Mouse (Mus musculus) heart, embryonic 10.5 days (tissue): Measurements from ENCODE around the gene Mark2. TPM values are rescaled to one million over a fixed set of nuclear protein-coding genes. Genes with fewer than 3 reads are reported as not detected.

ENCODE experiments used
- DNase-seq: peaks from one replicate; pipeline ENCODE4 v3.0.0-alpha.2; 2017; ENCODE audit warnings: low spot score
- H3K27ac ChIP-seq: fragments of 300-500 bp; sonication (generic); 2 replicates; pipeline ENCODE4 v1.5.1; 2016; ENCODE audit warnings: mild to moderate bottlenecking
- H3K27me3 ChIP-seq: fragments of 300-500 bp; sonication (generic); 2 replicates; pipeline ENCODE4 v1.6.1; 2016; ENCODE audit warnings: mild to moderate bottlenecking; ENCODE audit not compliant: poor library complexity, insufficient read depth, severe bottlenecking
- H3K36me3 ChIP-seq: fragments of 300-500 bp; sonication (generic); 2 replicates; pipeline ENCODE4 v1.6.1; 2016; ENCODE audit warnings: mild to moderate bottlenecking, moderate library complexity
- H3K4me1 ChIP-seq: fragments of 300-500 bp; sonication (generic); 2 replicates; pipeline ENCODE4 v1.6.1; 2016; ENCODE audit warnings: mild to moderate bottlenecking
- H3K4me3 ChIP-seq: fragments of 300-500 bp; sonication (generic); 2 replicates; pipeline ENCODE4 v1.5.1; 2016; ENCODE audit warnings: mild to moderate bottlenecking, moderate library complexity
- H3K9me3 ChIP-seq: fragments of 300-500 bp; sonication (generic); 2 replicates; pipeline ENCODE4 v1.6.1; 2016; ENCODE audit warnings: mild to moderate bottlenecking, moderate library complexity
- WGBS: fragments of 180-500 bp; shearing (Covaris S2); methylation state at CpG from one replicate; pipeline ENCODE4 v1.1.7; 2016; 5-methylcytosine and 5-hydroxymethylcytosine counted together
- polyA plus RNA-seq: library from polyadenylated mRNA; unstranded; fragments of >200 nt; fragmentation: Nextera tagmentation; extraction: Ambion mirVana; gene quantifications from 2 replicates; pipeline ENCODE4 v1.2.1, GENCODE M21; 2016

Gene Mark2
- polyA plus RNA-seq, 1 experiment from 2014 or later, result 50.6 TPM

GRCm38 (mm10) chr19:7236742-7237141 is 104.9 kb downstream of the Mark2 start:
- DNase-seq, result no peak
- Histone ChIP-seq H3K36me3 (peaks cover 70% of the 10 kb centered on the region), H3K27me3 (no peaks in the 10 kb centered on the region; the same call in 1 of the 2 replicates), H3K27ac (no peak overlapping the region), H3K4me3 (no peak overlapping the region), H3K4me1 (peaks cover 25% of the 10 kb centered on the region), H3K9me3 (no peaks in the 10 kb centered on the region)
- WGBS, result 79% methylated on average over 4 of the region's 4 CpGs

GRCm38 (mm10) chr19:7236011-7236410 is 105.6 kb downstream of the Mark2 start:
- Histone ChIP-seq H3K36me3 (peaks cover 78% of the 10 kb centered on the region), H3K9me3 (no peaks in the 10 kb centered on the region), H3K27me3 (no peaks in the 10 kb centered on the region), H3K27ac (no peak overlapping the region), H3K4me1 (peaks cover 20% of the 10 kb centered on the region), H3K4me3 (no peak overlapping the region)
- WGBS, result 95% methylated on average over 2 of the region's 2 CpGs
- no peak for DNase-seq

- no peak for DNase-seq
- no peak overlapping the region for H3K27ac ChIP-seq
- no peaks in the 10 kb centered on the region for H3K9me3 ChIP-seq
- WGBS, result 86% methylated on average over 9 of the region's 9 CpGs
- H3K4me3 ChIP-seq, result no peak overlapping the region
- H3K36me3 ChIP-seq, result peaks cover 83% of the 10 kb centered on the region
- H3K4me1 ChIP-seq, result peaks cover 18% of the 10 kb centered on the region
- no peaks in the 10 kb centered on the region for H3K27me3 ChIP-seq
Observed at GRCm38 (mm10) chr19:7235461-7235860, 106.2 kb downstream of the Mark2 start.

GRCm38 (mm10) chr19:7234537-7235221 is 107.0 kb downstream of the Mark2 start:
- Histone ChIP-seq H3K27me3 (no peaks in the 10 kb centered on the region), H3K27ac (no peak overlapping the region), H3K4me3 (no peak overlapping the region), H3K9me3 (no peaks in the 10 kb centered on the region), H3K4me1 (peaks cover 13% of the 10 kb centered on the region), H3K36me3 (peaks cover 91% of the 10 kb centered on the region)
- DNase-seq, result no peak
- 68% methylated on average over 8 of the region's 8 CpGs for WGBS

- Histone ChIP-seq H3K36me3 (peaks cover 68% of the 10 kb centered on the region), H3K4me3 (no peak overlapping the region), H3K27me3 (no peaks in the 10 kb centered on the region), H3K4me1 (0 out of 2 replicates have a peak, but pooled peaks cover 5% of the 10 kb centered on the region), H3K9me3 (no peaks in the 10 kb centered on the region), H3K27ac (no peak overlapping the region)
- WGBS, result 82% methylated on average over 6 of the region's 6 CpGs
- DNase-seq, result no peak
Observed at GRCm38 (mm10) chr19:7226511-7226914, 115.1 kb downstream of the Mark2 start.

Other genes starting within 250 kb of the Mark2 start
- 0.53 and 1.0 TPM in 2 replicates for gene Flrt1, start 236.1 kb downstream of the Mark2 start, polyA plus RNA-seq
- 198 and 212 TPM in 2 replicates for gene Otub1, start 135.5 kb downstream of the Mark2 start, polyA plus RNA-seq
- 1,294 and 1,907 TPM in 2 replicates for gene Cox8a, start 124.2 kb downstream of the Mark2 start, polyA plus RNA-seq
- gene Naa40, start 100.7 kb downstream of the Mark2 start, polyA plus RNA-seq, result 67.6 and 72.8 TPM in 2 replicates
- 18.5 and 27.1 TPM in 2 replicates for gene Rcor2, start 74.5 kb downstream of the Mark2 start, polyA plus RNA-seq
- gene Spindoc, start 41.1 kb upstream of the Mark2 start, polyA plus RNA-seq, result 26.8 and 35.5 TPM in 2 replicates
- gene 2700081O15Rik, start 75.8 kb upstream of the Mark2 start, polyA plus RNA-seq, result 3.1 and 5.1 TPM in 2 replicates
- gene Rtn3, start 141.4 kb upstream of the Mark2 start, polyA plus RNA-seq, result 132 and 143 TPM in 2 replicates
- 7.7 and 8.4 TPM in 2 replicates for gene Atl3, start 152.2 kb upstream of the Mark2 start, polyA plus RNA-seq
- 15.9 and 30.8 TPM in 2 replicates for gene Pla2g16, start 215.6 kb upstream of the Mark2 start, polyA plus RNA-seq